Comparison of ENCODE assay signal across 9 mouse cellular contexts in the genomic region with DNA sequence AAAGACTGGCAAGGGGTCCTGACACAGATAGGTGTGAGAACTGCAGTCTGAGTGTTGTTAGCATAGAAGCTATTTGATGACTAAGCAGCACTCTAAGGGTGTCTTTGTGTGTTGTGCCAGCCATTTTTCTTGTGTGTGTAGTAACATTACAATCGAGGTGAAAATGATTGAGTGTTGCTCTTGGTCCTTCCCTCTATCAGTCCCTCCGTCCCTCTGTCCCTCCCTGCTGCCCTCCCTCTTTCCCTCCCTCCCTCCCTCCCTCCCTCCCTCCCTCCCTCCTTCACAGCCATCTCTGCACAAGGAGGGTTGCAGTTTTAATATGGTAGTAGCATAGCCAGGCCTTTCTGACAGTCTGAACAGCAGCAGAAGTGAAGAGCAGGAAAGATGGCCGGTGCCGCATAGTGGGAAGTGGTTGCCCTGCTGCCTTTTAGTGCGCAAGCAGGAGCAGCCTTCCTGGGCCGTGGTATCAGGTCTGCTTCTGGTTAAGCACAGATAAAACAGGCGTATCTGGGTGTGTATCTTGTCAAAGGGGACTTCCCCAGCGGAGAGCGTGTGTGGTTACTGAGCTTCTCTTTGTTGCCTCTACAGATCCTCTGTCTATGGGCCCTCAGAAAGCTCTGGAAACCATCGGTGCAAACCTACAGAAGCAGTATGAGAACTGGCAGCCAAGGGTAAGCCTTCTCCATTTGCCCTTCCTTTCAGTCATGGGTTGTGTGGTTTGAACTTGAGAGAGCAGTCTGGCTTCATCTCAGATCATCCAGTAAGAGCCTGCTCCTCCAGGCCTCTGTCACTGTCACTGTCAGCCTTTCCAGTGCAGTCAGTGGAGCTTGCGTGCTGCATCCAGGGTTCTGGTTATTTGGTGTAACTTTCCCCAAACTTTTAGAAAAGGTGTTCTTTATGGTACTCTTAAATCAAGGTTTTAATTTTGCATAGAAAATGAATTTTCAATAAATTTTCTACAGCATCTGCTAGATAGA.
DNase-seq lines count a peak whose midpoint lies in the region; ATAC-seq and TF ChIP-seq lines count a peak whose summit lies in the region.
"Had no signal": no experiment of that assay in that cellular context is flagged by ENCODE, and none has a peak within 500 bp of the region (broad histone marks: within the 10 kb centered on the region; RNA-seq: fewer than 3 reads in every experiment).

No protein-coding gene starts in this region.

- no peak for ATAC-seq in midbrain, embryonic 11.5 days (ENCODE audit: low FRiP score)
- ATAC-seq in liver, postnatal 0 days, result peak; percentile 76

- H3K4me2 ChIP-seq in midbrain, embryonic 11.5 days, result no peak overlapping the region
- H3K4me2 ChIP-seq in liver, postnatal 0 days (ENCODE audit: low read depth, low read length), result peak overlapping the region; percentile 59
- H3K4me2 ChIP-seq: kidney, embryonic 15.5 days had no signal

- DNase-seq in midbrain, embryonic 10.5 days (ENCODE audit: low spot score), result no peak
- DNase-seq in midbrain, embryonic 11.5 days (ENCODE audit: low spot score, missing footprints), result no peak
- peak; percentile 30 for DNase-seq in c-Kit-positive CD71-negative TER-119-negative erythroid progenitor cells, embryonic 14.5 days (ENCODE audit: low read depth)
- DNase-seq in liver, postnatal 0 days, result peak; percentile 37
- DNase-seq in thymus, postnatal 14 days, result peak; percentile 73
- DNase-seq in cerebellum, postnatal 10 days, result no peak
- DNase-seq in kidney, postnatal 4 days, result no peak
- DNase-seq in cerebellum, postnatal 25 days, result no peak

- peaks cover 38% of the 10 kb centered on the region for H3K4me1 ChIP-seq in midbrain, embryonic 10.5 days
- no peaks in the 10 kb centered on the region; the same call in 1 of the 2 replicates for H3K4me1 ChIP-seq in midbrain, embryonic 11.5 days (ENCODE audit: control insufficient read depth, insufficient read depth, low read length)
- H3K4me1 ChIP-seq in liver, postnatal 0 days (ENCODE audit: insufficient read depth), result peaks cover 42% of the 10 kb centered on the region

- TF ChIP-seq EP300 in liver, postnatal 0 days (IDR thresholded peaks at IDR 0.05; ENCODE audit: low read depth), result peak; percentile 31; the same call in 1 of the 2 replicates

- 0 out of 2 replicates have a peak, but pooled peaks cover 3% of the 10 kb centered on the region for H3K9me3 ChIP-seq in midbrain, embryonic 10.5 days (replicated peaks)
- H3K9me3 ChIP-seq in midbrain, embryonic 11.5 days (ENCODE audit: control insufficient read depth, low read length), result no peaks in the 10 kb centered on the region
- no peaks in the 10 kb centered on the region for H3K9me3 ChIP-seq in liver, postnatal 0 days (ENCODE audit: low read length)
- H3K9me3 ChIP-seq: kidney, embryonic 15.5 days had no signal

- no peak overlapping the region for H3K9ac ChIP-seq in midbrain, embryonic 11.5 days (ENCODE audit: low read length)
- H3K9ac ChIP-seq in liver, postnatal 0 days (replicated peaks), result no peak overlapping the region
- H3K9ac ChIP-seq: kidney, embryonic 15.5 days had no signal

- H3K27ac ChIP-seq in midbrain, embryonic 10.5 days (replicated peaks), result peak overlapping the region; percentile 29; the same call in 1 of the 2 replicates
- no peak overlapping the region for H3K27ac ChIP-seq in midbrain, embryonic 11.5 days (ENCODE audit: low read depth, low read length)
- H3K27ac ChIP-seq in liver, postnatal 0 days (ENCODE audit: low read depth), result peak overlapping the region; percentile 44; the same call in 1 of the 2 replicates
- H3K27ac ChIP-seq: kidney, embryonic 15.5 days had no signal

- H3K27me3 ChIP-seq in midbrain, embryonic 10.5 days (ENCODE audit: low read depth, poor library complexity, severe bottlenecking), result no peaks in the 10 kb centered on the region
- no peaks in the 10 kb centered on the region for H3K27me3 ChIP-seq in midbrain, embryonic 11.5 days (ENCODE audit: control insufficient read depth, insufficient read depth, low read length)
- no peaks in the 10 kb centered on the region for H3K27me3 ChIP-seq in liver, postnatal 0 days (ENCODE audit: insufficient read depth, low read length)
- H3K27me3 ChIP-seq: kidney, embryonic 15.5 days had no signal

- peaks cover 9% of the 10 kb centered on the region for H3K36me3 ChIP-seq in midbrain, embryonic 10.5 days
- H3K36me3 ChIP-seq in midbrain, embryonic 11.5 days (ENCODE audit: control insufficient read depth, insufficient read depth, low read length), result no peaks in the 10 kb centered on the region
- H3K36me3 ChIP-seq in liver, postnatal 0 days (replicated peaks; ENCODE audit: insufficient read depth, low read length), result no peaks in the 10 kb centered on the region

- no peak for TF ChIP-seq CTCF in liver, postnatal 0 days (IDR thresholded peaks at IDR 0.05; ENCODE audit: low read depth)

- H3K4me3 ChIP-seq in midbrain, embryonic 10.5 days, result no peak overlapping the region
- no peak overlapping the region for H3K4me3 ChIP-seq in midbrain, embryonic 11.5 days (ENCODE audit: low read depth, low read length)
- peak overlapping the region; percentile 19; the same call in 1 of the 2 replicates for H3K4me3 ChIP-seq in liver, postnatal 0 days (ENCODE audit: low read depth, low read length)
- H3K4me3 ChIP-seq: kidney, embryonic 15.5 days had no signal

- 79% methylated on average over 11 of the region's 11 CpGs for WGBS in midbrain, embryonic 10.5 days
- WGBS in midbrain, embryonic 11.5 days, result 78% methylated on average over 11 of the region's 11 CpGs
- 30% methylated on average over 11 of the region's 11 CpGs for WGBS in liver, postnatal 0 days (ENCODE audit: insufficient replicate concordance)

Comparison
In these comparisons a context has a peak if more than half of its experiments do, and no peak if none do; other contexts are left out.
1. DNase-seq: peak in c-Kit-positive CD71-negative TER-119-negative erythroid progenitor cells, embryonic 14.5 days (single experiment), liver, postnatal 0 days (single experiment) and thymus, postnatal 14 days (single experiment); none in midbrain, embryonic 10.5 days (single experiment), midbrain, embryonic 11.5 days (single experiment), cerebellum, postnatal 10 days (0 of 2), kidney, postnatal 4 days (0 of 2) and cerebellum, postnatal 25 days (0 of 2).